Mouse (Mus musculus) stomach, postnatal 0 days (tissue): ENCODE data around the gene Usp3.

Source experiments
- CTCF ChIP-seq: IDR thresholded peaks from 2 replicates; pipeline ENCODE4 v1.5.1; 2016; ENCODE audit warnings: antibody characterized with exemption, low read depth, mild to moderate bottlenecking, moderate library complexity
- EP300 ChIP-seq: optimal IDR thresholded peaks from 2 replicates; pipeline ENCODE3; 2016; ENCODE audit warnings: antibody characterized with exemption

DNA sequence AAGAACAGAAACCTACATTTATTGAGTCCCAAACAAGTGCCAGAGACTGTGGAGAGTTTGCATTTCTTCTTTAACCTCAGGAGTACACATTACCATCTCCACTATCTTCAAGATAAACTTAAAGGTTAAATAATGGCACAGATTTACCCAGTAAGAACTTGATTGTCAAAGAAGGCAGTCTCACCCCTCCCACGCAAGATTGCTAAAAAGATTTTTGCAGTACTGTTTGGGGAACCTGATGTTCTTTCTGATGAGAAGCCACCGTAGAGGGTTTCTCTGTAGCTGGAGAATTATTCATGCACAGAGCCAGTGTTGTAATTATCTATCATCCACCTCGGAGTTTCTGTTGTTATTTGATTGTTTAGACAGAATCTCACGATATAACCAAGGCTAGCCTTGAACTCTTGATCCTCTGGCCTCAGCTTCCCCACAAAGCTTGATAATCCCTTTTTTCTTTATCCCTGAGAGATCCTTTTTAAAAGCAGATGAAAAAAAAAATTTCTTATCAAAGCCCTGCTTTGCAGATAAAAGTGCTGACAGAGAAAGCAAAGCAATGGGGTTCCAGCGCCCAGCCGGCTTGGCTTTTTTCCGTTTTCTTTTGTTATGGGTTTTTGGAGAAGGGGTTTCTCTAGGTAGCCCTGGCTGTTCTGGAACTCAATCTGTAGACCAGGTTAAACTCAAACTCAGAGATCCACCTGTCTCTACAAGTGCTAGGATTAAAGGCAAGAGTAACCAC is 4.7 kb upstream of the Usp3 start:
- TF ChIP-seq CTCF = no peak
- TF ChIP-seq EP300 = no peak
